Mouse (Mus musculus): ENCODE results near the gene Prox2. TPM values are rescaled to one million over a fixed set of nuclear protein-coding genes. Genes with fewer than 3 reads are reported as not detected.

Prox2 gene
- total RNA-seq, 2 experiments from 2014 or later = 1.3 TPM; not detected in 1

DNA sequence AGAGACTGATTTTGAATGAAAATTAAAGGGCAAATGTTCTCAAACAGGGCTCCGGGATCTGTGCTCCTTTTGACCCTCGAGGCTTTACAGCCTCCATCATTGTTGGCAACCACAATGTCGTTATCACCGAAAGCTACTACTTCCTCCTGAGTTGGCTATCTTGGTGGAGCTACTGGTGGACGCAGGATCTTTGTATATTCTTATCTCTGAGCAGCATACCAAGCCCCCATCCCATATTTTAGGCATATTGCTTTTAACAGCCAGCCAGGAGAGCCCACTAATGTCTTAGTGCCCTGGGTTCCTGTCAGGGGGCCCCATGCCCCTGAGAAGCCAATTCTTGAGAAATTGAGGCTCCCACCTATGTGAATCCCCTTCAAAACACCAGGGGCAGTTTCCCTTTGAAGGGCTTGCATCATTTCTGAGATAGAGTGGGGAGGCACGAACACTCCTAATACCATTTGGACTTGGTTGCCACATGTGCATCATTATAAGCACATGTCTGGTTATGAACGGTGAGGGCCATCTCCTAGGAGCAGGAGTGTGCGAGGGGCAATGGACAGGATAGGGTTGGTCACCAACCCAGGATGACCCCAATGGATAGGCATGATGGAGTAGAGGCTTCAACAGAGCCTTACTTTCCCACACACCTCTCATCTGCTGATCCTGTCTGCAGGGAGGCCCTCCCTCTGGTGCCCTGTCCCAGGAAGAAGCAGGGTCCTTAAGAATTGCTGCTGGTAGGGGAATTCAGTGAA is 23.7 kb upstream of the Prox2 start:
- no peak for ATAC-seq (replicated peaks; ENCODE audit: low FRiP score, poor library complexity, severe bottlenecking)

GRCm38 (mm10) chr12:85131361-85131760 is 20.8 kb upstream of the Prox2 start:
- no peak for ATAC-seq (replicated peaks; ENCODE audit: low FRiP score, poor library complexity, severe bottlenecking)

- no peak for ATAC-seq (replicated peaks; ENCODE audit: low FRiP score, poor library complexity, severe bottlenecking)
These were observed 18.9 kb upstream of the Prox2 start for GRCm38 (mm10) chr12:85129426-85129978.

- ATAC-seq (replicated peaks; ENCODE audit: low FRiP score, poor library complexity, severe bottlenecking) = no peak
These were observed 16.5 kb upstream of the Prox2 start for GRCm38 (mm10) chr12:85126986-85127603.

DNA sequence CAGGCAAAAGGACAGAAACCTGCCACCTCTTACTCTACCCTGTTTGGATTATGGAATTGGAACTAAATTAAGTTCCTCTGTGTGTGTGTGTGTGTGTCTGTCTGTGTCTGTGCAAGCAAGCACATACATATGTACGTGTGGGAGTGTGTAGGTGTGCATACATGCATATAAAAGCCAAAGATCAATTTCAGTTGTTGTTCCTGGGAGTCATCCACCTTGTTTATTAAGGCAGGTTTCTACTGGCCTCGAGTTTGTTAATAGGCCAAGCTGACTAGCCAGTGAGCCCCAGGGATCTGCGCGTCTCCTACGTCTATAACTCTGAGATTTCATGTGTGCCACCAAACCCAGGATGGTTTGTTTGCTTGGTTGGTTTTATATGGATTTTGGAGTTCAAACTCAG is 14.2 kb upstream of the Prox2 start:
- no peak for ATAC-seq (replicated peaks; ENCODE audit: low FRiP score, poor library complexity, severe bottlenecking)

GRCm38 (mm10) chr12:85123645-85124044 is 13.1 kb upstream of the Prox2 start:
- no peak for ATAC-seq (replicated peaks; ENCODE audit: low FRiP score, poor library complexity, severe bottlenecking)

DNA sequence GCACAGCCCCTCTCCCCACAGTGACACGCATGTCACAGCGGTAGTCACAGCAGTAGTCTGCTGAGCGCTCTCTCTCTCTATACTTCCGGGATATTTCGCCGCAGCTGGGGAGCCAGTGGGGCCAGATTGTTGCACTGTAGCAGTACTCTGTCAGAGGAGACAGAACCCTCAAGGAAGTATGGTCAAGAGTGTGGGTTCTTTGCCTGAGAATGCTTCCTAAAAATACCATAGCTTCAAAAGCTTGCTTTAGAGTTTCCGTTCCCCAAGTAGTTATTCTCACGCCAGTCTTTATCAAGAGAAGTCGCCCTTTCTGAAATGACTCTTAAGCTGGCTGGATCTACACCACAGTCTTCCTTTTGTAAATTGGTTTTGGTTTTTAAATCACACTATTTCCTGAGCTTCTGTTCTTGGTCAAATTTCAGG is 12.6 kb upstream of the Prox2 start:
- ATAC-seq (replicated peaks; ENCODE audit: low FRiP score, poor library complexity, severe bottlenecking) = no peak

DNA sequence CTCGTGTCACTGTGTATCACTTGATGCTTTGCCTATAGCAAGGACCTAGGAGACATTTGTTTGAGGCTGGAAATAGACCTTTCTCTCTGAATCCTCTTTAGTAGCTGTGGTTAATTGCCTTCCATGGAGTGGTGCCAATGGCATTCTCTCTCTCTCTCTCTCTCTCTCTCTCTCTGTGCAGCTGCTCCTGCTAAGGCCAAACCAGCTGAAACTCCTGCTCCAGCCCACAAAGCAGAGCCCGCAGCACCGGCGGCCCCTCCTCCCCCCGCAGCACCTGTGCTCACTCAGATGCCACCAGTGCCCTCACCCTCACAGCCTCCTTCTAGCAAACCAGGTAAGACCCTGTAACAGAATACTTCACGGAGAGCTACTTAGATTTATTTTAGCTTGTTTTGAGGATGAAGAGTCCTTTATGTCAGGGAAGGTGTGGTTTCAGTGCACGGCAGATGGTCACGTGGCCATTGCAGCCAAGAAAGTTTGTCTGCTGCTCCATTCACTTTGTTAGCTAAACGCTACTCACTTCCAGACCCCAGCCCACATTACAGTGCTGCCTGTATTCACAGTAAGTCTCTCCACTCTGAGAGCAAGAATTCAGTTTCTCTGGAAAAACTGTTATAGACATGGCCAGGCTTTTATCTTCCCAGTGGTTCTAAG is 11.4 kb upstream of the Prox2 start:
- no peak for ATAC-seq (replicated peaks; ENCODE audit: low FRiP score, poor library complexity, severe bottlenecking)

GRCm38 (mm10) chr12:85115678-85116077 is 5.1 kb upstream of the Prox2 start:
- ATAC-seq (replicated peaks; ENCODE audit: low FRiP score, poor library complexity, severe bottlenecking) = no peak

GRCm38 (mm10) chr12:85113917-85114316 is 3.4 kb upstream of the Prox2 start:
- ATAC-seq (replicated peaks; ENCODE audit: low FRiP score, poor library complexity, severe bottlenecking) = no peak

DNA sequence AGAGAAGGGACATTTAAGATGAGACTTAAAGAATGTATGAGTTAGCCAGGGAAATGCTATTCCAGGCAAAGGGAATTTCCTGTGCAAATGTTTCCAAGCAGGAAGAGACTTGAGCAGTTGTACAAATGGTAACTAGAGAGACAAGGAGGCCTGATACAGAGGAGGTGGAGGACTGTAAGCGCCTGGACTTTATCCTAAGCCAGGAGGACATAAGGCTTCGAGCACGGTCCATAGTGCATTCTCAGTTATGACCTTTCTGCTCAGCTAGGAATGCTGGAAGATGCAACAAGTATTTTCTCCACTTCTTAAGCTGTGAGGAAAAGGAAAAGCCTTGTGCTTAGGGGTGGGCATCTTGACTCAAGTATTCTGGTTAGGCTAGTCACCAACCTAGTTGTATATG is 2.8 kb upstream of the Prox2 start:
- no peak for ATAC-seq (replicated peaks; ENCODE audit: low FRiP score, poor library complexity, severe bottlenecking)

GRCm38 (mm10) chr12:85112550-85113251 is 2.1 kb upstream of the Prox2 start:
- ATAC-seq (replicated peaks; ENCODE audit: low FRiP score, poor library complexity, severe bottlenecking) = no peak

DNA sequence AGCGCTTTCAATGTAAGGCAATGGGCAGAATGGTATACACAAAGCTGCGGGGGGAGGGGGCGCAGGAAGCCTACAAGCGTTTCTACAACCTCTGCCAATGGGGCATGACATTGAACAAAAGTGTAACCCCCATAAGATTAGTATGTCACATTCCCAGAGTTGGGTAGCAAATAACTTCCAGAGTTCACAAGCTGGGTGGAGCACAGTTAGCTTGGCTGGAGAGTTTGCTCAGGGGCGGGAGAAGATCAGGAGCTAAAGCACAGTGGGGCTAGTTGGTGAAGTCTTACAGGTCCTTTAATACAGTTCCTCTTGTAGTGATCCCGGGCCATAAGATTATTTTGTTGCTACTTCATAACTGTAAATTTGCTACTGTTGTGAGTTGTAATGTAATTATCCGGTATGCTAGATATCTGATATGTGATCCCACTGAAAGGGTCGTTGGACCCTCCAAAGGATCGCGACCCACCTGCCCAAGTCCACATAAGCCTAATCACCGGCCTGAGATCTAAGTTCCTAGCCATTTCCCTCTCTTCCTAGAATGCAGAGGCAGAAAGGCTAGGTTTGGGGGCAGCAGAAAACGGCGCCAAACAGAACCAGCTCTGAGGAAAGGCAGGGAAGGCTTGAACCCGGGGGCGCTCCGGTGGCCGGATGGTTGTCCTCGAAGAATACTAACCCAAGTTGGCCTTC is 405 bp downstream of the Prox2 start:
- ATAC-seq (replicated peaks; ENCODE audit: low FRiP score, poor library complexity, severe bottlenecking) = peak; percentile 67

- ATAC-seq (replicated peaks; ENCODE audit: low FRiP score, poor library complexity, severe bottlenecking) = no peak
These were observed 1.1 kb downstream of the Prox2 start for GRCm38 (mm10) chr12:85109426-85109825.

- ATAC-seq (replicated peaks; ENCODE audit: low FRiP score, poor library complexity, severe bottlenecking) = no peak
These were observed 1.9 kb downstream of the Prox2 start for GRCm38 (mm10) chr12:85108643-85109042.

- no peak for ATAC-seq (replicated peaks; ENCODE audit: low FRiP score, poor library complexity, severe bottlenecking)
These were observed 4.3 kb downstream of the Prox2 start for GRCm38 (mm10) chr12:85106292-85106691.

DNA sequence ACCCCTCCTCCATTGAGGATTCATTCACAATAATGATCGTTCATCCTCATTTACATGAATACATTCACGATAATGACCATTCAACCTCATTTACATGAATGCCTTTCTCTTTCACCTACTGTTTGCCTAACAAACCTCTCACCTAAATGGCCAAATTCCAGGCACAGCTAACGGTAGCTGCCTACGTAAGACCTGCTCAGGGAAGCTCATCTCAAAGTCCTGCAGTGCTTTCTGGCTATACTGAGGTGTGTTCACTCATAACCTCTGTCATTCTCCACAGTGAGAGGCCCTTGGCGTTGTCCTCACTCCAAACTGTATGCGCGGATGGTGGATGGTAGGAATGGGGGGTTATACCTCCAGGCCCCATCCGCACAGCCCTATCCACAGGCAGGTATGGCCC is 5.8 kb downstream of the Prox2 start:
- ATAC-seq (replicated peaks; ENCODE audit: low FRiP score, poor library complexity, severe bottlenecking) = no peak

DNA sequence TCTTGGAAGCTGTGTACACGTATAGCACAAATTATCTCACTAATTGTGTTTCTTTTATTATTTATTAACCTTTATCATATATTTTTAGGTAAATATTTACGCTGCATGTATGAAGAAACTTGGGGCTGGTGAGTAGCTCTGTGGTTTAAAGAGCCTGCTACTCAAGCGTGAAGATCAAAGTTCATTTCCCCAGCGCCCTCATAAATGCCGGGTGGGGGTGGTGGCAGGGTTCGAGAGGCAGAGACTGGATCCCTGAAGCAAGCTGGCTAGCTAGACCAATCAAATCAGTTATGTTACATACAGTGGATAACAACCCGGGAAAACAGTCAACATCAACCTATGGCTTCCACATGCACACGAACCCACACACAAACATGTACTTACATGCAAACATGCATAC is 7.5 kb downstream of the Prox2 start:
- ATAC-seq (replicated peaks; ENCODE audit: low FRiP score, poor library complexity, severe bottlenecking) = no peak

DNA sequence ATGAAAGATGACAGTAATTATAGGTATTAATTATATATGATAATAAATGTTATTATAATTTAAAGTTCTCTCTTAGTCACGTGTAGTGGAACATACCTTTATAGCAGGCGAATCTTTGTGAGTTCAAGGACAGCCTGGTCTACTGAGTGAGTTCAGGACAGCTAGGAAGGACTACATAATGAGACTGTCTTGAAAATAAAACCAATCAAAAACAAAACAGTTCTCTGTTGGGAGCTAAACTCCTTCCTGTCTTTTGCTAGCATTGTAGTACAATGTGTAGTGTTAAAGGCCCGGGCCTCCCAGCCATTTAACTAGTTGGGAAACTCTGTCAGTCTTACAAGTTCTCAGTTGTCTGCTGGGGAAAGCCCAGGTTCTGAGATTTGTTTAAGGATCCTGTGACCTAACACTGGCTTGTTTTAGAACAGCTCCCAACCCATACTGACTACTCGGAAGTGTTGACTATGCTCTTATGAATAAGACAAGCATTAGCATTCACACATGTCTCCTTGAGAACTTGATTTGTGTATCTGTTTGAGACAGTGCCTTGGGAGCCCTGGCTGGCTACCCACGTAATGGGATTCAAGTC is 8.9 kb downstream of the Prox2 start:
- no peak for ATAC-seq (replicated peaks; ENCODE audit: low FRiP score, poor library complexity, severe bottlenecking)
